Mouse (Mus musculus): Measurements from ENCODE around the gene Fam71f2. TPM values are rescaled to one million over a fixed set of nuclear protein-coding genes. Genes with fewer than 3 reads are reported as not detected.
A peak's percentile ranks its signal among the peaks of the same experiment; 100 is the strongest.

Fam71f2 gene
- total RNA-seq (2021) = under 1 TPM in 1 of 2 experiments, not detected in 1; 0.25 TPM
- long read RNA-seq, experiment 1 = 0 reads
- long read RNA-seq, experiment 2 = 0 reads

- no peak; the same call in 1 of the 2 replicates for TF ChIP-seq CTCF (IDR thresholded peaks at IDR 0.05)
- Histone ChIP-seq H3K4me3 (no peak within 1 kb of the TSS), H3K27ac (peak within 1 kb of the TSS; percentile 56; the same call in 1 of the 2 replicates)
- no peak for DNase-seq
- intact Hi-C loops (cut with DNase I) = loop anchor here (1.0 to 2.0 kb wide), 3 partner anchors 38 to 112 kb away; no protein-coding TSS in a partner anchor
Observed at GRCm38 (mm10) chr6:29279293-29279692, at the start of gene Fam71f2. Fam71f2 (plus strand) TSS chr6:29279593.

GRCm38 (mm10) chr6:29230386-29230785 lies 49.0 kb upstream of the Fam71f2 start:
- no peak for TF ChIP-seq CTCF (IDR thresholded peaks at IDR 0.05)
- Histone ChIP-seq H3K27ac (no peak overlapping the region), H3K4me3 (no peak overlapping the region)
- intact Hi-C loops (cut with DNase I) = no loop called here
- DNase-seq = no peak

DNA sequence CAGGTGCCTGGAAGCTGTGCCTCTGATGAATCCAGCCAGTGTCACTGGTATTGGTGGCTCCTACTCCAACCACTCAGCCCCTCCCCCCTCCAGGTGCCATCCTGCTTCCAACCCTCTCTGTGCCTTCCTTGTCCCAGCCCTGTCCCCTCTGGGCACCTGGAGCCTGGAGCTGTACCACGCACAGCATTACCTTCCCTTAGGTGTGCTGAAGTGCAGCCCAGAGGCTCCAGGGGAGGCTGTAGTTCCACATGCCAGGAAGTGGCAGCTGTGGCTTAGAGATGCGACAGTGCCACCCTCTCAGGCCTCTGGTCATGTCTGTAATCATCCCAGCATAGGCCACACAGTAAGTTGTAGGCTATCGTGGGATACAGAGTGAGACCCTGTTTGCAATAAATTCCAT lies 47.6 kb upstream of the Fam71f2 start:
- intact Hi-C loops (cut with DNase I) = no loop called here
- TF ChIP-seq CTCF (IDR thresholded peaks at IDR 0.05) = no peak
- Histone ChIP-seq H3K27ac (no peak overlapping the region), H3K4me3 (no peak overlapping the region)
- no peak for DNase-seq

- no peak for TF ChIP-seq CTCF (IDR thresholded peaks at IDR 0.05)
- DNase-seq = no peak
- intact Hi-C loops (cut with DNase I) = no loop called here
- Histone ChIP-seq H3K27ac (no peak overlapping the region), H3K4me3 (no peak overlapping the region)
Observed at GRCm38 (mm10) chr6:29232321-29232720, 47.1 kb upstream of the Fam71f2 start.

- TF ChIP-seq CTCF (IDR thresholded peaks at IDR 0.05) = no peak
- DNase-seq = no peak
- Histone ChIP-seq H3K27ac (no peak overlapping the region), H3K4me3 (no peak overlapping the region)
- intact Hi-C loops (cut with DNase I) = no loop called here
Observed at GRCm38 (mm10) chr6:29233710-29234109, 45.7 kb upstream of the Fam71f2 start.

DNA sequence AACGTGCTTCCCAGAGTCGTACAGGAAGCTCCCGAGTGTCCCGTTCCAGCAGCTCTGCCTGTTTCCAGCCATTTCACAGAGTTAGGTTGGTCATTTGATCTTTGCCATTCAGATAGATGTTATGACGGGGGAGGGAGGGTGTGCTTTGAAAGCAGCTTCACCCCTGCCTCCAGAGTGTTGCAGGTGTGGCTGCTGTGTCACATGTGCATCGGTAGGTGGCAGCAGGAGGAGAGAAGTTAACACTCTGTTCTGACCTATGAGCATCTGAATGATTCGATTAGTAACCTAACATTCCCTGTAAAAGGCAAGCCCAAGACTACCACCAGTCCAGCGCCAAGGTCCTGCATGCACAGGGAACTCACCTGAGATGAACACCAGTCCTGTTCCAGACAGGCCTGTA lies 45.1 kb upstream of the Fam71f2 start:
- peak; percentile 63 for TF ChIP-seq CTCF (IDR thresholded peaks at IDR 0.05)
- Histone ChIP-seq H3K4me3 (no peak overlapping the region), H3K27ac (no peak overlapping the region)
- intact Hi-C loops (cut with DNase I) = no loop called here
- peak; percentile 19 for DNase-seq

DNA sequence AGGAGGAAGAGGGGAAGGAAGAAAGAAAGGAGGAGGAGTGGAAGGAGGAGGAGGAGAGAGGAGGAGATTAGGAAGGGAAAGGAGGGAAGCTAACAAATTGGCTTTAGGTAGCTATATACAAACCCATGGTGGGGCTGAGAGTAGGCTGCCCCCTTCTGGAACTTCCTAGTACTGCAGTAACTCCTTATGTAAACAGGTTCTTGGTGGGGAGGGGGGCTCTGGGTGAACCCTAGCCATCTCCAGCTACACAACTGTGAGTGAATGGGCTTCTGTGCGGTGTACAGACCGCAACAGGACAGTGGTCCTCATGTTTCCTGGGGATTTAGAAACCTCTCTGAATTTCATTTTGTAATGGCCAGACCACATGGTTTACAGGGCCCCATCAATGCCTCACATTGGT lies 38.6 kb upstream of the Fam71f2 start:
- DNase-seq = peak; percentile 49
- Histone ChIP-seq H3K4me3 (no peak overlapping the region), H3K27ac (no peak overlapping the region)
- intact Hi-C loops (cut with DNase I) = loop anchor here (1.0 to 2.0 kb wide), 3 partner anchors 36 to 74 kb away; partner anchors contain the start of gene Fam71f2
- peak; percentile 81 for TF ChIP-seq CTCF (IDR thresholded peaks at IDR 0.05)

DNA sequence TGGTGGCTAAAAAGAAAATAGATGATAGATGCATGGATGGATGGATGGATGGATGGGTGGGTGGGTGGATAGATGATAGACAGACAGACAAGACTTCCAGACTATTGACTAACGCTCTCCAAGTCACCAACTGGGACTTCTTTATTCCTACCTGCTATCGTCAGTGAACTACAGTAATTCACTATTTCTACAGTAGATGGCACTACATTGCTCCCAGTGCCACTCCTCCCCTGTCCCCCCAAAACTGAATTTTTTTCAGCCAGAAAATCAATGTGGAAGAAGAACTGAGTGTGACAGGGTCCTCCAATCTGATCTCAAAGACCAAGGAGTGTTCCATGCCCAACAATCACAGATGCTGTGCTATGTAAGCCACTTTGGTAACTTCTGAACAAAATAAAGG lies 37.7 kb upstream of the Fam71f2 start:
- DNase-seq = no peak
- TF ChIP-seq CTCF (IDR thresholded peaks at IDR 0.05) = peak; percentile 60
- intact Hi-C loops (cut with DNase I) = loop anchor here (2.0 kb wide), 2 partner anchors 37 to 75 kb away; partner anchors contain the start of gene Fam71f2
- Histone ChIP-seq H3K4me3 (no peak overlapping the region), H3K27ac (no peak overlapping the region)

- peak; percentile 39; the same call in 1 of the 2 replicates for TF ChIP-seq CTCF (IDR thresholded peaks at IDR 0.05)
- H3K4me3 ChIP-seq = no peak overlapping the region
- no peak overlapping the region for H3K27ac ChIP-seq
- no peak for DNase-seq
- intact Hi-C loops (cut with DNase I) = no loop called here
Observed at GRCm38 (mm10) chr6:29242265-29242664, 37.1 kb upstream of the Fam71f2 start.

DNA sequence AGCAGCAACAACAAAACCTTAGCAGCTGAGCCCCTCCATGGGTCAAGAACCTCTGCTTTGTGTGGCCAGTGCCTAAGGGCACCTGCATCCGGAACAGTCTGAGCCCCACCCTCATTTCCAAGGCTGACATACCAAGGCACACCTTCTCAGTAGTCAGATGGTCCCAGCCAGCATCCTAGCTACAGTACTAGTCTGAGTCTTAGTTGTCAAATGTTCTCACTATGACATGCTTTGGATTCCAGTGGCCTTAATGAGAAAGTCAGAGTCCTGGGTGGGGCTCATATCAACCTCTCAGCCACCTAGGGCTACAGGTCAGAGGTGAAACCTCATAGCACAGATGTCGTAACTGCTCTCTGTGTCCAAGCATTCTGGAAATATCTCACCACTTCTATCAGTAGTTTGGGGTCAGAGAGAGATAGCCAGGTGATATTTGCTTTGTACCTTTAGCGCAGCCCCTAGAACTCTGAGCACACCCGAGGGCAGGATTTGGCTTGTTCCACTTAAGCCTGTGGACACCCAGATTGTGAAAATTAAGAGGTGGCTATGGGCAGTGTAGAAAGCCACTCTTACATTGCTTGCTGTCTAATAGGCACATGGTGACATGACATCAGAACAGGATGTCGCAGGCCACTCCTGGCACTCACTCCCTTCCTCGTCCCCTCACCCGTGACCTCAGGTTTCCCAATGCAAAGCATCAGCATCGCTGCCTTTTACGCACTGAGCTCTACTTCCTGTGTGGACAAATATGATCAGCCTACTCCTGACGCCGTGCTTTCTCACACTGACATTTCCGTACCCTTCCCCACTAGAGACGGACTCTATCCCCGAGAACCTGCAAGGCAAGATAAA lies 33.9 kb upstream of the Fam71f2 start:
- DNase-seq = no peak
- intact Hi-C loops (cut with DNase I) = no loop called here
- no peak for TF ChIP-seq CTCF (IDR thresholded peaks at IDR 0.05)
- H3K27ac ChIP-seq = no peak overlapping the region
- H3K4me3 ChIP-seq = no peak overlapping the region

DNA sequence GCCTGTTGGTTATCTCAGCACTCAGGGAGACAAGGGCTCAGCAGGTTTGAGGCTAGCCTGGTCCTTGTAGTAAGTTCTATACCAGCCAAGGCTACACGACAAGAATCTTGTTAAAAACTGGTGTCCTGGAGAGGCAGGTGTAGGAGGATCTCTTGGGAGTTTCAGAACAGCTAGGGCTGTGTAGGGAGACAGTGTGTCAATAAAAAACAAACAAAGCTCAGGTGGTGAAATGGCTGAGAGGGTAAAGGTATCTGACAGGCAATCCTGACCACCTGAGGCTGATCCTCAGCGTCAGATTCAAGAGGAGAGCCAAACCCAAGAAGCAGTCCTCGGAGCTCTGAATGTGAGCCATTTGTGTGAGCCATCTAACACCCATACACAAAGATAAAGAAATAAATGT lies 33.2 kb upstream of the Fam71f2 start:
- no peak for TF ChIP-seq CTCF (IDR thresholded peaks at IDR 0.05)
- intact Hi-C loops (cut with DNase I) = no loop called here
- H3K27ac ChIP-seq = no peak overlapping the region
- H3K4me3 ChIP-seq = no peak overlapping the region
- no peak for DNase-seq

DNA sequence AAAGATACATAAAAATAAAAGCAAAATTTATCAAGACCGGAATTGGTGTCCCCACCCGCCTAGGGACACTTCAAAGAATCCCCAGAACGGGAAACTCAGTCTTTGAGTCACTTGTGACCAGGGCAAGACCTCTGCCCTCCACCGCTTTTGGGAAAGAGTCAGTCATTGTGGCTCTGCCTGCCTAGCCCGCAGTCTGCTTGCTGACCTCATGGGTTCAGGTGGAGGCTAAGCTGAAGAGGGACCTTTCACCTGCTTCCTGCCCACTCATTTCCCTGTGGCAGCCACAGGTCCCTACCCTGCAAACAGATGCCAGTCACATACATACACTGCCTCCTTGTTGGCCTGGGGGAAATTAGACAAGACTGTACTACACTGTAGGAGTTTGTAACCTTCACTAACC lies 32.8 kb upstream of the Fam71f2 start:
- no peak for TF ChIP-seq CTCF (IDR thresholded peaks at IDR 0.05)
- no peak for DNase-seq
- intact Hi-C loops (cut with DNase I) = no loop called here
- Histone ChIP-seq H3K27ac (no peak overlapping the region), H3K4me3 (no peak overlapping the region)

DNA sequence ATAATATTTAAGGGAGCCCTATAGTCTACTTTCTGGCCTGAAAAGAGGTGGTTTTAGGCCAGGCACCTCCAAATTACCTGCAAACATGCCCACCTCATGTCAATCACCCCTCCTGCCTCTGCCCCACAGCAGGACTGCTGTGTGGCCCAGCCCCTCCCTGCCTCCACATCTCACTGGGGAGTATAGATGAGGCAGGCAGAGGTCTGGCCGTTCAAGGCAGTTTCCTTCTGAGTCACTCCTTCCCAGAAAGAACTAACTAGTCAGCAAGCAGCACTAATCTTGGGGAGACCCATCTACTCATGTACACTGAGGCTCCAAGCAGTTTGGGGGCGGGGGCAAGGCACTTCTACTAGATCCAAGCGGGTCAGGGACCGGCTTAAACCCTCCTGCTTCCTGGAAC lies 32.3 kb upstream of the Fam71f2 start:
- Histone ChIP-seq H3K4me3 (no peak overlapping the region), H3K27ac (no peak overlapping the region)
- intact Hi-C loops (cut with DNase I) = no loop called here
- no peak for DNase-seq
- TF ChIP-seq CTCF (IDR thresholded peaks at IDR 0.05) = no peak
